Mouse (Mus musculus) layer of hippocampus, adult 2 months (tissue): ENCODE measurements around the gene Arf3. TPM values are rescaled to one million over a fixed set of nuclear protein-coding genes. Genes with fewer than 3 reads are reported as not detected.

Source experiments
- DNase-seq, 2 experiments: peaks; one replicate each; pipeline ENCODE4 v3.0.0; 2022; ENCODE audit warnings: low spot score in 2 of 2
- H3K27ac ChIP-seq: fragments of 200-600 bp; 2 replicates; pipeline ENCODE4 v1.8.1; 2022
- H3K4me3 ChIP-seq: fragments of 200-600 bp; 2 replicates; pipeline ENCODE4 v1.8.1; 2022; ENCODE audit warnings: mild to moderate bottlenecking
- CTCF ChIP-seq: fragments of 200-600 bp; conservative IDR thresholded peaks from 2 replicates; pipeline ENCODE4 v1.8.1; 2022; ENCODE audit warnings: antibody characterized with exemption, mild to moderate bottlenecking, moderate library complexity
- total RNA-seq, 2 experiments: library from RNA; stranded (reverse); gene quantifications; 2 replicates each; pipeline ENCODE4 v1.2.3; 2021

Gene Arf3
- total RNA-seq, 2 experiments from 2014 or later: 820 to 852 TPM

DNA sequence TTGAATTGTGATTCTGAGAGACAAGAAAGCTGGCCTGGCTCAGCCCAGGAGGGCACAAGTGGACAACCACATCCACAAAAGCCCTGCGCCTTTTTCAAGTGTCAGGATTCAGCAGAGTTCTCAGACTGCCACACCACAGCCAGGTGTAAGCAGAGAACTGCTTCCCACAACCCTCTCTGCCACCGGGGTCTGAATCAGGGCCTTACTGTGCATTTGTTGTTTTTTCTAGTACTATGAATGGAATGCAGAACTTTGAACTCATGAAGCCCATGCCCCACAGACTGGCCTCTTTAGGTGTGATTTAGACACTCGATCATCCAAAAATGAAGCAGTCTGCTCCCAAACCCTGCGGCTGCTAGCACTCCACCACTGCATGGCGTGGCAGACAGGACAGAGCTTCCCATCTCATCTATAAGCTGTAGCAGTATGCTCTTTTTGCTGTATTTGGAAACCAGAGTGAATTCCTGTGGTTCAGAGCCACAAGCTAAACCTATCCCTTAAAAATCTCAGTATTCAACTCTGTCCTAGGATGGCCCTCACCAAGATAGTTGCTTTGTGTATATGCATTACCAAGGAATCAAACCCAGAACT lies 28.9 kb downstream of the Arf3 start:
- Histone ChIP-seq H3K27ac (no peak overlapping the region), H3K4me3 (no peak overlapping the region)
- TF ChIP-seq CTCF: no peak
- no peak for DNase-seq

DNA sequence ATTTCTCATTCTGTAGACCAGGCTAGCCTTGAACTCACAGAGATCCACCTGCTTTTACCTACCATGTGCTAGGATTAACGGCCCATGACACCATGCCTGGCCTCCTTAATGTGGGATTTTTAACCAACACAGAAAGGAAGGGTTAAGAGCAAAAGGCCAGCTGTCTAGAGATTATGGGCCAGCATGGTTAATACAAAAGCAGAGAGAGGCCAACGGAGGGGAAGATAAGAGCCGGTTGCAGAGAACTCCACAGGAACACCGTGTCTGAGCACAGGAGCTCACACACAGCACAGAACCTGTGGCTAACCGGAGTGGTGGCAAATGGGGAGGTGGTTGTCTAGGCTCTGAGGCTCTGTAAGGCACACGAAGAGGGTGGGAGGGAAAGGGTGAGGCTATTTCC lies 29.6 kb downstream of the Arf3 start:
- no peak for TF ChIP-seq CTCF
- DNase-seq: no peak
- Histone ChIP-seq H3K4me3 (no peak overlapping the region), H3K27ac (no peak overlapping the region)

DNA sequence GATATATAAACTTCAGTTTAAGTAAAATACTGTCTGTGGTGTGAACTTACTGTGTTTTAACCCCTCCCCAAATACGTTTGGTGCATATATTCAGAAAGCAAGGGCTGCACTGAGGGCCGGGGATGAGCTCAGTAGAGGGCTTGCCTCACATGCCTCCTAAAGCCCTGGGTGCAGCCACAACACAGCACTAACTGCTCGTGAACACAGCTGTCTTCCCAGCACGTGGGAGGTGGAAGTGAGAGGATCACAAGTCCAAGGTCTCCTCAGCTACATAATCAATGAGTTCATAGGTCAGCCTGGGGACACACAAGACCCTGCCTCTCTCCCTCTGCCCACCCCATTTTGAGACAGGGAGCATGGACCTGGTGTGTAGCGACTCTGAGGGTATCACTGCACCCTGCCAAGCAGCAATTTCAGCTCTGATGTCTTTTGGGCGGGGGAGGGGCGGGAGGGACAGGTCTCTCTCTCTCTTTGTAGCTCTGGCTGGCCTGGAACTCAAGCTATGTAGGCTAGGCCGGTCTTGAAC lies 30.9 kb downstream of the Arf3 start:
- H3K4me3 ChIP-seq: no peak overlapping the region
- no peak overlapping the region for H3K27ac ChIP-seq
- no peak for TF ChIP-seq CTCF
- no peak for DNase-seq

DNA sequence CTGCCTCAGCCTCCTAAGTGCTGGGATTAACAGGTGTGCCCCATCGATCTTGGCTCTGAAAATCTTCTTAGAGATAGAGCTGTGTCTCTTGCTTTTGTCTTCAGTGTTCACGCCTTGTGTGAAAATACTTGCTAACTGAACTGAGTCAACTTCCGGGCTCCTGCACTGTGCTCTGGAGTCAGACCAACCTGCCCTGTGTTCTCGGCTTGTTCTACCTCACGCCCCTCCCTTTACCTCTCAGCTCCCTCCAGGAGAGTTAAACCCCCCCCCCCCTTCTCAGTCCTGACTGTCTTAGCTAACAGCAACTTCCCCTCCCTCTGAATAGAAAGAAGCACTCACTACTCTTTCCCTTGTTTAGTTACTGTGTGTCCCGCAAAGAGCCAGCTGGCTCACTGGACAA lies 32.2 kb downstream of the Arf3 start:
- TF ChIP-seq CTCF: no peak
- no peak overlapping the region for H3K4me3 ChIP-seq
- no peak overlapping the region for H3K27ac ChIP-seq
- no peak for DNase-seq

DNA sequence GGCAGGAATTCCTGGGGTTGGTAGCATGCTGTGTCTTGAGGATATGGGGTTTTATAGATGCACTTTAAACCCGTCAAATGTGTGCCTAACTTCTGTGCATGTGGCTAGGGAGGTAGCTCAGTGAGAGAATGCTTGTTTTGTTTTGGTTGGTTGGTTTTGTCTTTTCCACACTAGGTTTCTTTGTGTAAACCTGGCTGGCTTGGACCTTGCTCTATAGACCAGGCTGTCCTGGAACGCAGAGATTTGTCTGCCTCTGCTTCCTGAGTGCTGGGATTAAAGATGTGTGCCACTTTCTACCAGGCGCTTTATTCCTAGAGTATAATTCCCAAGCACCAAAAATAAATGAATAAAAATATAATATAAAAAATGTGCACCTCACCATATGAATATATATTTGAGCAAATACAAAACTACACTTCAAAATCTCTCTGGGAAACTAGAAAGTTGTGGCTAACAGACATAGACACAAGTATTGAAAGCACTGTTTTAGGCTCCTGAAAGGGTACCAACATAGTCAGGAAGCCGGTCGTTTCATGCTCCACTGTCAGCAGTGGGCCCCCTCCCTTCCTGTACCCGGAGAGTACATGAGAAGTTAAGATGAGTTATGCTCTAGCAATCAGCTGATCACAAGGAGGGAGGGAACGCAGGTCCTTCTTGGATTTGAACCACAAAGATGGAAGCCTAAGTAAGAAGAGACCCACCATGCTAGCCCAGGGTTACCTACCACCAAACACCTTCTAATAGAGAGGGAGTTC lies 33.0 kb downstream of the Arf3 start:
- Histone ChIP-seq H3K27ac (no peak overlapping the region), H3K4me3 (no peak overlapping the region)
- TF ChIP-seq CTCF: no peak
- no peak for DNase-seq

DNA sequence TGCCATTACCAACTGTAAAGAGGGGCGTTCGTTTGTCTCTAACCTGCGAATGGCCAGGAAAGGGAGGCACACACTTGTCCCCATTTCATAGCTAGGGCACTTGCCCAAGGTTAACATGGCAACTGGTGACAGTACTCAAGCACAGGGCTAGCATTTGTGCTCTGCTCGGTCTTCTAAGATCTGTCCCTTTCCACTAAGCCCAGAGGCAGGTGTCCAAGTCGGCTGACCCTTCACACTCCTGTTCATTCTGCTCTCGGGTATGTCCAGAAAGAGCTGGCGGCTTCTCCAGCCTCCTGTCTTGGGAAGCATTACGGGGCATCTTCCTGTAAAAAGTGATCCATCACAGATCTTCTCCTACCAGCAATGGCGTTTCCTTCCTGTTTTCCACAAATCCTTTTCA lies 34.6 kb downstream of the Arf3 start:
- DNase-seq: no peak
- no peak overlapping the region for H3K27ac ChIP-seq
- no peak for TF ChIP-seq CTCF
- peak overlapping the region; percentile 60 for H3K4me3 ChIP-seq

DNA sequence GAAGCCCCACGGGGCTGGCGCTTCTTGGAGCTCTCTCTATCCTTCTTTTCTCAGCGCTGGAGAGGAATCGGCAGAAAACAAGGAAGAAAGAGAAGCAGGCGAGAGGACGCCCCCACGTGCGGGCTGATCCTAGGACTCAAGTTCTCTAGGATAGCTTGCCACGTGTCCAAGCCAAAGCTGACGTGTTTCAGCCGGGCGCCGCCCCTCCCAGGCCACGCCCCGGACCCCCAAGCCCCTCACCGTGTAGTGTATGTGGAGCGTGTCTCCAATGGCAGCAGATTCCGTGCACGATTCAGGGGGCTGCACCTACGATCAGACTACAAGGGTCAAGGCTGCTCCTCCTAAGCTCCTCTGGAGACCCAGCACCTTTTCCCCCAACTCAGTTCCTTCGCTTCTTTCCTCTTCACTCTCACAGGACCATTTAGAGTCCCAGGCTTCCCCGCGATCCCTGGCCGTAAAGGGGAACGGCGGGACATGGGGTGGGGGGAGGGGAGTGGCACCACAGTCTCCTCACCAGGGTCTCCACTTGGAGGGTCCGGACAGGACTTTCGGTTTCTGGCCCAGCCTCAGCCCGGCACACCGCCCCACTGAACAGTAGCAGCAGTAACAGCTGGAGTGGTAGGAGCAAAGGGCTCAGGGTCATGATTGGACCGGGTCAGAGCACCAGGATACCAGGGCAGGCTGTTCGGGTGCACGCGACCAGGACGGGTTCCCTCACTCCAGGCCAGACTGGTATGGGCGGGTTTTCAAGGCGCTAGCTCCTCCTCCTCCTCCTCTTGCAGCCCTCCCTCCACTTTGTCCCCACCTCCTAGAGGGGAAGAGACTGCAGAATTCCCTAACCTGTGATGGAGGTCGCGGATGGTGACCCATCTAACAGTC lies 35.3 kb downstream of the Arf3 start, which contains the start of gene Fkbp11:
Gene Fkbp11 (minus strand): TSS at position 756 of the 879 bp plus-strand sequence.
- H3K27ac ChIP-seq: no peak within 1 kb of the TSS
- peak within 1 kb of the TSS; percentile 60 for H3K4me3 ChIP-seq
- no peak for DNase-seq
- TF ChIP-seq CTCF: no peak

DNA sequence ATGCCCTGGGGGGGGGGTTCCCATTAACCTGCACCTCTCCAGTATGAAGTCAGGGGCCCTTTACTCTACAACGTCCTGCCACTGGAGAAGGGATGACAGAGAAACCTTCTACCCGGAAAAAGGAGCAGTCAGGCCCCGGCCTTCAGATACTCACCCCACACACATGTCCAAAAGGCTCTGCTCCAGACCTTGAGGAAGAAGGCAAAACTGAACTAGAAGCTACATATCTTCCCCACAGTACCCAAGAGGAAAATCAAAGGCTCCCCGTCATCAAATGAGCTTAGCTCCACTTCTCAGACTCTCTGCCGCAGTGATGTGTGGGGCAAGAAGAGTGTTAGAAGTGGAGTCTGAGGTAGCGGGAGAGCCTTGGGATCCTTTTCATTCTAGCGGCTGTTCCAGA lies 36.3 kb downstream of the Arf3 start:
- Histone ChIP-seq H3K4me3 (no peak overlapping the region), H3K27ac (no peak overlapping the region)
- no peak for DNase-seq
- no peak for TF ChIP-seq CTCF

DNA sequence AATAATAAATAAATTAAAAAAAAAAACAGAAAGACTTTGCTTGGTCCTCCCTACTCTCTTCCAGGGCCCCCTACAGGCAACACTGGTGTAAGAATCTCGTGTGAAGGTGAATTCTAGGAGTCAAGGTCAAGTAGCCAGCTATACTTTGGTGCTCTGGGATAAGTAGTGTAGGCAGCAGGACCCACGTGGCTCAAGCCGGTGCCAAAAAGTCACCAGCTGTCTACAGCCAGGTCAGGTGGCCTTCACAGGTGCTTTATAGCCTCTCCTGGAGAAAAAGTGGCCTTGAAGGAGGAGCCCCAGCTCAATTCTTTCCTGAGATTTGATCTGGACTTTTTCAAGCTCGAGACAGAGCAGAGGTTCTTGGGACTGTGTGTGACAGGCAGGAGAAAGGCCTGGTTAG lies 36.9 kb downstream of the Arf3 start:
- DNase-seq: no peak
- TF ChIP-seq CTCF: peak; percentile 22; the same call in 1 of the 2 replicates
- Histone ChIP-seq H3K27ac (no peak overlapping the region), H3K4me3 (no peak overlapping the region)

DNA sequence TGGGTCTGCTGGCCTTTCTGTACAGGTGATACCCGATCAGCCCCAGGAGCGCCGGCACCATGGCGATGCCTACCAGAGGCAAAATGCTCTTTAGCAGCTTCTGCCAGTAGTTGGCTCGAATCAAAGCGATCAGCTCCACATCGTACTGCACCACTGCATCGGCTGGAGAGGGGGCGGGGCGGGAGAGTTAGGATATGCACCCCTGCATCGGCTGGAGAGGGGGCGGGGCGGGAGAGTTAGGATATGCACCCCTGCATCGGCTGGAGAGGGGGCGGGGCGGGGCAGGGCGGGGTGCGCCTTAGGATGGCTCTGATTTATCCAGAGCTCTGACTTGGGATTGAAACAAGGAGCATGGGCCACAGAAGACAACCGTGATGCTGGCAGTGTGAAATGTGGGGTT lies 38.6 kb downstream of the Arf3 start:
- no peak overlapping the region for H3K27ac ChIP-seq
- no peak overlapping the region for H3K4me3 ChIP-seq
- no peak for DNase-seq
- TF ChIP-seq CTCF: no peak

DNA sequence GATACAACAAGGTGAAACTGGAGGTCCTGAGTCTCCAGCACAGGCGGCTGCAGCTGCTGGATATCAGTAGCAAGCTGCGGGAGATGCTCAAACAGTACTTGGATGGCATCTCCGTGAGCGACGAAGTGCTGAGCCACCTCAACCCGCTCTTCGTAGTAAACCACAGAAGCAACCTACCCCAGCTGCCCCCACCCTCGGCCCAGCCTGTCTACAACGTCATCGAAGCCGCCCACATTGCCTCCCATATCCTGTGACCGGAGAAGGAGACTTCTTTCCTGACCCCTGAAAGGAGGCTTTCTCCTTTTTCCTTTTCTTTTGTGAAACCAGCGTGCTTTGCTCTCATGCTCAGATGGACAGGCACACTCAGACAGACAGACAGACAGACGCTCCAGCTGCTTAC lies 40.2 kb downstream of the Arf3 start:
- TF ChIP-seq CTCF: no peak
- Histone ChIP-seq H3K4me3 (no peak overlapping the region), H3K27ac (no peak overlapping the region)
- no peak for DNase-seq

DNA sequence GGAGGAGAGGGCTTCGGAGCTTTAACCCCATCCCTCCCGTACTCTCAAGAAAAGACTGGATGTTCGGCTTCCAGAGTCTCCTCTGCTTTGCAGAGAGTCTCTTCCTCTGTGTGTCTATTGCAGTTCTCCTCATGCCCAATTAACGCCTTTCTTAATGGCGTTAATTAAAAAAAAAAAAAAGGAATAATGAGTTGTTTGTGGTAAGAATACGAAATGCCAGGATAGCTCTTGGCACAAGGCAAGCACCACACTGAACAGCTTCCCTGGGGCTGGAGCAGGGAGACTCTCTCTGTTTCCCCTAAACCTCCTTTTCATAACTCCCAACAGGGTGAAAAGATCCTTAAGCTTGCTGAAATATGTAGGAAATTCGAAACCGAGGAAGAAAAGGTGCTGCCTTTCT lies 40.8 kb downstream of the Arf3 start:
- Histone ChIP-seq H3K4me3 (no peak overlapping the region), H3K27ac (no peak overlapping the region)
- TF ChIP-seq CTCF: no peak
- no peak for DNase-seq

DNA sequence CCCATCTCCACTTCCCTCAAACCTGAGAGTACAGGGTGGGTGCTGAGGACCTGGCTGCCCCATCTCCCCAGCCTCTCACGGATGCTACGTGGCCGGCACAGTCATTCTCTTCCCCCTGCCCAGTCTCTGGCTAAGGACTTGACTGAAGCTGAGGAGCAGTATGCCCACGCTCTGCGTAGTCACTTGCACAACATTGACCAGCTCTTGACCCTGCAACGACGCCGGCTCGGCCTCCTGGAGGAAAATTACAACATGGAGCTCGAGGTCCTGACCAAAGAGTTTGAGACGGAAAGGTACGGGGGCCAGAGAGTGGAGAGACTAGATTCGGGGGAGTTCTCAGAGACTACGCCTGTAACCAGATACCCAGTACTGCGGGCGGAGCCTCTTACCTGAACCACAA lies 45.7 kb downstream of the Arf3 start:
- no peak overlapping the region for H3K27ac ChIP-seq
- no peak for TF ChIP-seq CTCF
- DNase-seq: no peak
- no peak overlapping the region for H3K4me3 ChIP-seq
